Mouse (Mus musculus) adrenal gland, postnatal 4 days (tissue): ENCODE data around the gene Klhdc8b. TPM values are rescaled to one million over a fixed set of nuclear protein-coding genes. Genes with fewer than 3 reads are reported as not detected.

ENCODE experiments used
- DNase-seq, 2 experiments: peaks; one replicate each; pipeline ENCODE4 v3.0.0; 2021 to 2022; ENCODE audit warnings: low spot score in 2 of 2, mixed read lengths in 2 of 2
- total RNA-seq, 2 experiments: library from RNA; stranded (reverse); gene quantifications; 2 replicates each; pipeline ENCODE4 v1.2.3; 2021

Klhdc8b gene
- total RNA-seq, 2 experiments from 2014 or later = 55.1 to 58.2 TPM

GRCm38 (mm10) chr9:108483051-108483790 is 21.8 kb upstream of the Klhdc8b start:
- DNase-seq = no peak

GRCm38 (mm10) chr9:108481520-108482210 is 20.3 kb upstream of the Klhdc8b start:
- DNase-seq = no peak

- no peak for DNase-seq
Observed at GRCm38 (mm10) chr9:108480813-108481519, 19.6 kb upstream of the Klhdc8b start.

- DNase-seq = no peak
Observed at GRCm38 (mm10) chr9:108479721-108480351, 18.5 kb upstream of the Klhdc8b start, which contains the start of gene Lamb2. Gene Lamb2 (plus strand): TSS chr9:108479736.

GRCm38 (mm10) chr9:108479241-108479640 is 17.9 kb upstream of the Klhdc8b start:
- DNase-seq = no peak

DNA sequence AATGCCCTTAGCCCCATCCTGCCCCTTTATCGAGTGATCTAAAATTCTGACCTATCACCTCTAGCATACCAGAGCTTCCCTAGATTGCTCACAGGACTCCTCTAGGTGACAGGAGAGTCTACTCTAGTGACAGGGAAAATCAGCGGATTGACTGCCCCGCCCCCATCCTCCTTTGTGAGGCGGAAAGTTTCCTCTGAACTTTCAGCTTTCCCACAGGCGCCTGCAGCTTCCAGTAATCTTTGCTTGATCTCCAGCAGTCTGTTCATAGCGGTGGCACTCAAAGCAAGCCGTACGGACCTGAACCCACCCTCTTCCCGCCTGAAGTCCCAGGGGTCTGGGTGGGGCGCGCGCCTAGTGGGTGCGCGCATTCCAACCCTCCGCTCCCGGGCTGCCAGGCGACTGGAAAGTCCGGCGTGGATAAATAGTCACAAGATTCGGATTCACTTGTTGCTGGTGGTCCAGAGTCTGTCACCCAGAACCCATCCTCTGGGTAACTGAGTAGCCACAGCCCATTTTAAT is 17.3 kb upstream of the Klhdc8b start:
- peak; percentile 47 to 52 for DNase-seq

DNA sequence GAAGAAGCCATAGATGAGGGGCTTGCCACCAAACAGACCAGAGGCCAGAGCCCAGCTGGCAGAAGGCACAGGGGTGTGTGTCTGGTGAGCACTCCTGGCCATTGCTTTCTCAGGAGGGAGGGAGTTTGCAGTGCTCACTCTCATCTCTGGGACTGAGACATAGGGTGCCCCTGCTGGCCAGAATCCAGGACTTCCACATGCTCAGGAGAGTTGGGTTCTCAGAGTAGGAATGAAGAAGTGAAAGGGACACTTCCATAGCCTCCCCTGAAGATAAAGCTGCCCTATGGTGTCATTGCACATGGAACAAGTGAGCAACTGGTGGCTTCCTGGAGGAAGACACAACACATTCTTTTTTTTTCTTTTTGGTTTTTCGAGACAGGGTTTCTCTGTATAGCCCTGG is 13.1 kb upstream of the Klhdc8b start:
- DNase-seq = no peak

DNA sequence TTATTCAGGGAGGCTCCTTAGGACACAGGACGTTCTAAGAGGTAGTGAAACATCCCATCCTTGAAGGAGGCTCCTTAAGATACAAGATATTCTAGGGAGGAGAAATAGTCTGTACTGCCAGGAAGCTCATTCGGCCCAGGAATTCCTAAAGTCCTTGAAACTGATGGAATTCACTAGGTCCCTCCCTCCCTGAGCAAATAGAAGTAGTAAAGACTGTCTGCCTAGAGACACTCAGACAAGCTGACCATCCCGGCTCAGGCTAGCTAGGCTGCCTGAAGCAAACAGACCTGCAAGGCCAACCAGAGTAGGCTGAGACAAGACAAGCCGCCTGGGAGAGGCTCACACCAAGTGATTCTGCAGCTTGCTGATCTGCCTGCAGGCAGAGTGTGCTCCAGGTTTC is 8.5 kb upstream of the Klhdc8b start:
- no peak for DNase-seq

DNA sequence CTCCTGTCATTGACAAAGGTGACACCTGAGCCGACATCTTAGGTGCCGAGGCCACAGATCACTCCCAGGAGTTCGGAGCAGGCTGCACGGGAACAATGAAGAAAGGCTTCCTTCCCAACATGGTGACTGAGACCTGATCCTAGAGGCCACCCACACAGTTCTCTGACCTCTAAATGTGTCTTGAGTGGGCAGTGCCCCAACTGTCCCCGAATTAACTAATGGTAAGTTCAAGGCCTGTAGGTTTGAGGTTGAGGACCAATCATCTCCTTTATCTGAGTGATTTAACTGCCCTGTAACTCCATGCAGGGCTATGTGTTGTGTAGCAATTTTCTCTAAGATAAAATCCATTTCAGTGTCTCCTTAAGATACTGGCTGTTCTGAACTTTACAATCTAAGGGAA is 8.0 kb upstream of the Klhdc8b start:
- no peak for DNase-seq

- no peak for DNase-seq
Observed at GRCm38 (mm10) chr9:108466219-108466618, 4.8 kb upstream of the Klhdc8b start.

DNA sequence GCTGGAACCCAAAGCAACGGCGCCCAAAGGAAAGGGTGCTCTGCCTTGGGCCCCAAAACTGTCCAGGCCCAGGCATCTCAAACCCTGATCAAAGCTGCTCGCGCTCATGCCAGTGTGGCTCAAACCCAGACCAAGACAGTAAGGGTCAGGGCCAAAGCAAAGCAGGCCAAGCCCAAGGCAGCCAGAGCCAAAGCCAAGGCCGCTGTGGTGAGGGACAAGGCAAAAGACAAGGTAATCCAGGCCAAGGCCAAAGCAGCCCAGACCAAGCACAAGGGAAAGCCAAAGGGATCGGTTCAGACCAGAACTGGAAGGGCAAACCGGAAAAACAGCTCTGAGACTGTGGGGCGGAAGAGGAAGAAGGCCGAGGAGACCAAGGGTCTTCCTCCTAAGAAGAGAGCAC is 2.3 kb upstream of the Klhdc8b start:
- no peak for DNase-seq

GRCm38 (mm10) chr9:108462192-108462591 is 811 bp upstream of the Klhdc8b start:
- DNase-seq = no peak

GRCm38 (mm10) chr9:108461675-108462074 is 294 bp upstream of the Klhdc8b start:
- DNase-seq = no peak

DNA sequence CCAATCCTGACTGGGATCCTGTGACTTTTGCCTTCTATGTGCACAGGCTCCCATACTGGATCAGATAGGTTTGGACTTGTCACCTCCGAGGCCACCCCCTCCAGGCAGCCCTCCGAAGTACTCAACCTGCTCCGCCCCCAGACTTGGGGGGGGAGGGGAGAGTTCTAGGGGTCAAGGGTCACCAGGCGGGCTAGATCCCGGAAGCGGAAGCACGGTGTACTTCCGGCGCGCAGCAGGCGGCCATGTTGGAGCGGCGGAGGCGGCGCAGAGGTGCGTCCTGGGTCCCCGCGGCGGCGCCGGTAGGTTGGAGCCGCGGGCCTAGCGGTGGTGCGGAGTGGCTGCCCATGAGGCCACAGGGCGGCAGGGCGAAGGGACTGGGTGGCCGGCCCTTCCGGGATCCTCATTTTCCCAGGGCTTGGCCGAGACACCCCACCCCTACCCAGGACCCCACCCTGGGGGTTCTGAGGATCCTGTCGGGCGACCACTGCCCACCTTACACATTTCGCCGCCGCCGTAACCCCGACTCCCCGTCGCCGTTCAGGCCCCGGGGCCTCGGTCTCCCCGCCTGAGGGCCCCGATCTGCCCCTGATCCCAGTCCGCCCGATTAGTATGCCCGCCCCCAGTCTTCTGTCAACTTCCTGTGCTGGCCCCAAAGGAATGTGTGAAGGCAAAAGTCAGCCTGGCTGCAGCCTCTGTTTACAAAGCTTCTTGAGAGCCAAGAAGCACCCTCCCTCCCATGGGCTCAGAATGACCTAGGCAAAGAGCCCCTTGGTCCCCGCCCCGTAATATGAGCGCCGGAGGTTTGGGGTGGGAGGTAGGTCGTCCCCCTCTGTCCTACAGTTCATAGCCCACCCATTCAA is 832 bp downstream of the Klhdc8b start, which contains the start of gene Ccdc71:
Gene Ccdc71 (plus strand): TSS at position 209 of the 860 bp plus-strand sequence.
- DNase-seq = peak; percentile 62 to 77

DNA sequence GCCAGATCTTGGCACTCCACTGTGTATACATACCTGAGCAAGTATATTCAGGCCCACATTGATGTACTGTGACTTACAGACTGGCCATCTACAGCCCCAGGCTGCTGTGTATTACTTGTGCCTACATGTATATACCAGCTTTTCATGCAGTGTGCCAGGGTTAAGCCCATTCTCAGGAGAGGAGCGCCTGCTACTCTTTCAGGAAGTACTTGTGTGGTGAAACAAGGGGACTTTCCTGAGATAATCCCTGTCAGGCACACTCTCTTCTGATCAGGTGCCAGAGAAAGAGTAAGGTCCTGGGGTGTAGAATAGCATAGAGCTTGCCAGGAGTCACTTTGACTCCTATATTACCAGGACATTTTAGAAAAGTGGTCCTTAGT is 1.5 kb downstream of the Klhdc8b start:
- DNase-seq = no peak

GRCm38 (mm10) chr9:108456953-108457352 is 4.4 kb downstream of the Klhdc8b start:
- no peak for DNase-seq

GRCm38 (mm10) chr9:108455747-108456571 is 5.4 kb downstream of the Klhdc8b start:
- DNase-seq = no peak

GRCm38 (mm10) chr9:108454429-108454828 is 7.0 kb downstream of the Klhdc8b start:
- DNase-seq = no peak

GRCm38 (mm10) chr9:108453458-108453857 is 7.9 kb downstream of the Klhdc8b start:
- no peak for DNase-seq
